ENCODE assay signal across 23 mouse cellular contexts in genomic region chr15:8190435-8190834, GRCm38 (mm10). TPM values are rescaled to one million over a fixed set of nuclear protein-coding genes. Genes with fewer than 3 reads are reported as not detected.
DNase-seq lines count a peak whose midpoint lies in the region; ATAC-seq and TF ChIP-seq lines count a peak whose summit lies in the region.
"Had no signal": no experiment of that assay in that cellular context is flagged by ENCODE, and none has a peak within 500 bp of the region (broad histone marks: within the 10 kb centered on the region; RNA-seq: fewer than 3 reads in every experiment).

No protein-coding gene starts in this region.

- H3ac ChIP-seq in C2C12 (ENCODE audit: control insufficient read depth, insufficient read length, low read depth) (peak overlapping the region; percentile 68), myocyte (ENCODE audit: control insufficient read depth, insufficient read length) (no peak overlapping the region)

- peak; percentile 62 for ATAC-seq in Patski
- ATAC-seq: activated CD4-positive, CD25-positive, alpha-beta regulatory T cell, adult 4 months; forebrain, embryonic 13.5 days; forebrain, embryonic 15.5 days; forebrain, postnatal 0 days had no signal

- in situ Hi-C loops in Patski (cut with MboI; ENCODE audit: low pct_unique_long_range_greater_than_20kb): no loop called here

- POLR2A ChIA-PET in Patski (lab: Charles Lee): no interaction called here

- H3K4me2 ChIP-seq in myocyte (ENCODE audit: low read depth): peak overlapping the region; percentile 16
- H3K4me2 ChIP-seq: embryonic facial prominence, embryonic 13.5 days; embryonic facial prominence, embryonic 15.5 days; forebrain, embryonic 13.5 days; forebrain, embryonic 15.5 days had no signal

- TF ChIP-seq POLR2A in myocyte (IDR thresholded peaks at IDR 0.05; ENCODE audit: insufficient read length, low read depth): no peak

- H3K79me2 ChIP-seq in C2C12 (ENCODE audit: control insufficient read depth, insufficient read depth) (peaks cover 6% of the 10 kb centered on the region), myocyte (ENCODE audit: control insufficient read depth, insufficient read depth) (no peaks in the 10 kb centered on the region)

- H3K79me3 ChIP-seq in C2C12 (ENCODE audit: low read depth): no peaks in the 10 kb centered on the region

- H3K27me3 ChIP-seq in C2C12 (ENCODE audit: control insufficient read depth, insufficient read depth, insufficient read length) (no peaks in the 10 kb centered on the region), Patski (no peaks in the 10 kb centered on the region), myocyte (ENCODE audit: control insufficient read depth, insufficient read depth, insufficient read length) (no peaks in the 10 kb centered on the region)
- H3K27me3 ChIP-seq: embryonic facial prominence, embryonic 13.5 days; embryonic facial prominence, embryonic 15.5 days; forebrain, embryonic 13.5 days; forebrain, embryonic 15.5 days had no signal

- H3K36me3 ChIP-seq in C2C12 (ENCODE audit: control insufficient read depth, insufficient read depth) (peaks cover 76% of the 10 kb centered on the region), myocyte (ENCODE audit: control insufficient read depth, insufficient read depth) (peaks cover 30% of the 10 kb centered on the region)

- H3K4me3 ChIP-seq in C2C12 (ENCODE audit: insufficient read depth, poor library complexity, severe bottlenecking) (no peak overlapping the region), myocyte (no peak overlapping the region)
- H3K4me3 ChIP-seq: embryonic facial prominence, embryonic 13.5 days; embryonic facial prominence, embryonic 15.5 days; forebrain, embryonic 13.5 days; forebrain, embryonic 15.5 days had no signal

- CTCF ChIA-PET in Patski (lab: Charles Lee): interaction anchor here (1.8 kb wide), 1 partner anchor 11 kb away, joined by 6 read pairs; no protein-coding TSS in a partner anchor

- TF ChIP-seq CTCF in C2C12 (IDR thresholded peaks at IDR 0.05; ENCODE audit: control insufficient read depth, insufficient read depth, insufficient read length) (no peak), Patski (IDR thresholded peaks at IDR 0.05) (no peak)

- DNase-seq in 3134 (ENCODE audit: extremely low read depth, insufficient read length, low spot score) (peak; percentile 58), Patski (ENCODE audit: low read depth, low spot score) (no peak)
- DNase-seq in embryo, embryonic 10.5 days (ENCODE audit: low spot score): no peak
- DNase-seq in Muller cell, postnatal 12 days (ENCODE audit: inconsistent ontology term): no peak
- DNase-seq in right cerebral cortex, adult 18-20 months: no peak
- DNase-seq: adrenal gland, adult 8-10 months; adrenal gland, postnatal 14 days; adrenal gland, postnatal 36 days; B cell, adult 2 months; cerebellum, adult 11-12 months; cerebellum, adult 2 months; cerebellum, adult 9-10 months; cerebellum, postnatal 10 days; cerebellum, postnatal 25 days; embryo, embryonic 11 days; forebrain, postnatal 0 days had no signal

TF ChIP-seq in C2C12, 6 proteins besides CTCF, POLR2A, EP300 and RAD21:
- no peak for TF ChIP-seq MYOD1 (IDR thresholded peaks at IDR 0.05; ENCODE audit: control insufficient read depth, insufficient read length, low read depth)
- TF ChIP-seq USF1 (IDR thresholded peaks at IDR 0.05; ENCODE audit: low read depth): no peak
- no peak for TF ChIP-seq MYOG (IDR thresholded peaks at IDR 0.05; ENCODE audit: control insufficient read depth, extremely low read depth, insufficient read length)
- peak; percentile 46 for TF ChIP-seq CEBPB (IDR thresholded peaks at IDR 0.05; ENCODE audit: low read depth)
- peak; percentile 90 for TF ChIP-seq FOSL1 (IDR thresholded peaks at IDR 0.05; ENCODE audit: insufficient read depth, low read length, poor library complexity, severe bottlenecking)
- TF ChIP-seq MAX (IDR thresholded peaks at IDR 0.05): peak; percentile 86
TF ChIP-seq in C2C12: peak in this region for 3.

TF ChIP-seq in myocyte, 11 proteins besides CTCF, POLR2A, EP300 and RAD21:
- TF ChIP-seq TCF3 (IDR thresholded peaks at IDR 0.05; ENCODE audit: insufficient read length, low read depth) (no peak), SRF (IDR thresholded peaks at IDR 0.05; ENCODE audit: control insufficient read depth, insufficient read length, low read depth) (no peak), REST (IDR thresholded peaks at IDR 0.05; ENCODE audit: insufficient read depth, insufficient read length) (no peak), TCF12 (IDR thresholded peaks at IDR 0.05; ENCODE audit: insufficient read depth, poor library complexity, severe bottlenecking) (no peak), E2F4 (IDR thresholded peaks at IDR 0.05; ENCODE audit: insufficient read depth) (no peak), CEBPB (IDR thresholded peaks at IDR 0.05; ENCODE audit: insufficient read depth, poor library complexity, severe bottlenecking) (no peak), POLR2AphosphoS2 (IDR thresholded peaks at IDR 0.05; ENCODE audit: insufficient read length, low read depth) (no peak), USF1 (IDR thresholded peaks at IDR 0.05; ENCODE audit: low read depth) (no peak), MAX (IDR thresholded peaks at IDR 0.05; ENCODE audit: low read depth) (no peak), MYOD1 (IDR thresholded peaks at IDR 0.05; ENCODE audit: control insufficient read depth in 1 of 3, insufficient read length in 2 of 3, low read depth in 2 of 3) (no peak), MYOG (IDR thresholded peaks at IDR 0.05; ENCODE audit: control insufficient read depth in 1 of 3, insufficient read depth in 1 of 3, insufficient read length in 2 of 3, low read depth in 2 of 3) (no peak)
TF ChIP-seq in myocyte: peak in this region for 0.

RNA-seq across cellular contexts. Expression of gene Cplane1, which starts 21.5 kb away (rescaled TPM):
- 7.1 TPM for polyA plus RNA-seq in C2C12 (2012; fragmentation: generic; extraction: Trizol)
- 26.6 TPM for polyA plus RNA-seq in Patski (2021)
- 4.1 TPM for polyA plus RNA-seq in myocyte (2012; fragmentation: generic; extraction: Trizol)
